8 mouse cellular contexts compared by ENCODE assay signal in genomic region chr2:52756691-52757090, GRCm38 (mm10). TPM values are rescaled to one million over a fixed set of nuclear protein-coding genes. Genes with fewer than 3 reads are reported as not detected.
DNase-seq lines count a peak whose midpoint lies in the region; ATAC-seq and TF ChIP-seq lines count a peak whose summit lies in the region.

No protein-coding gene starts in this region.

- intact Hi-C loops in heart, postnatal 25 days (cut with DNase I): loop anchor here (2.0 kb wide), 2 partner anchors 328 to 366 kb away; no protein-coding TSS in a partner anchor

- H3K4me1 ChIP-seq in thymus, adult 2 months (replicated peaks; ENCODE audit: control insufficient read depth, insufficient read depth, low read length): no peaks in the 10 kb centered on the region
- no peaks in the 10 kb centered on the region for H3K4me1 ChIP-seq in cortical plate, adult 2 months (ENCODE audit: control insufficient read depth, insufficient read depth, low read length)

- no peaks in the 10 kb centered on the region for H3K27me3 ChIP-seq in thymus, adult 2 months (ENCODE audit: control insufficient read depth, insufficient read depth, low read length)

- ATAC-seq in megakaryocyte, adult 5-6 weeks (ENCODE audit: poor library complexity, severe bottlenecking): peak; percentile 80

- WGBS in thymus, adult 2 months: 12% methylated on average over 3 of the region's 3 CpGs

- H3K36me3 ChIP-seq in thymus, adult 2 months (ENCODE audit: control insufficient read depth, insufficient read depth, low read length): no peaks in the 10 kb centered on the region

- DNase-seq in heart, postnatal 4 days: peak; percentile 45
- DNase-seq in heart, postnatal 25 days (ENCODE audit: low spot score): no peak
- DNase-seq in thymus, postnatal 0 days (ENCODE audit: low spot score): peak; percentile 31
- no peak for DNase-seq in thymus, adult 2 months
- no peak for DNase-seq in spleen, adult 18-20 months
- DNase-seq in right cerebral cortex, postnatal 25 days: no peak

- TF ChIP-seq CTCF in thymus, adult 2 months (IDR thresholded peaks at IDR 0.05; ENCODE audit: borderline replicate concordance, control insufficient read depth, extremely low read depth, insufficient read depth, low read length, poor library complexity): no peak
- TF ChIP-seq CTCF in cortical plate, adult 2 months (IDR thresholded peaks at IDR 0.05; ENCODE audit: extremely low read depth, insufficient read depth, low read length): peak; percentile 62; the same call in 1 of the 2 replicates

- no peak overlapping the region for H3K4me3 ChIP-seq in thymus, adult 2 months (ENCODE audit: control insufficient read depth, insufficient read depth, low read length)
- H3K4me3 ChIP-seq in cortical plate, adult 2 months (ENCODE audit: insufficient read depth, low read length): no peak overlapping the region

- no peak for TF ChIP-seq POLR2A in thymus, adult 2 months (IDR thresholded peaks at IDR 0.05; ENCODE audit: control insufficient read depth, extremely low read depth, insufficient read depth, low read length, poor library complexity)
- TF ChIP-seq POLR2A in cortical plate, adult 2 months (IDR thresholded peaks at IDR 0.05; ENCODE audit: extremely low read depth, insufficient read depth, low read length): no peak

- no peak overlapping the region for H3K27ac ChIP-seq in thymus, adult 2 months (ENCODE audit: control insufficient read depth, insufficient read depth, low read length)
- no peak overlapping the region for H3K27ac ChIP-seq in cortical plate, adult 2 months (ENCODE audit: insufficient read depth, low read length)

RNA-seq across cellular contexts. Expression of gene Stam2, which starts 14.6 kb away (rescaled TPM):
- total RNA-seq in heart, postnatal 4 days (2021): 10 to 100 TPM; 31.3 to 32.4 TPM
- total RNA-seq in heart, postnatal 25 days (2021): 10 to 100 TPM; 18.8 to 19.9 TPM
- 25.9 and 26.6 TPM in 2 replicates for polyA plus RNA-seq in thymus, postnatal 0 days (2015; fragmentation: Nextera tagmentation; extraction: Ambion mirVana)
- 10.1 and 10.2 TPM in 2 replicates for polyA plus RNA-seq in thymus, adult 2 months (2012; rRNA removed)
- polyA plus RNA-seq in cortical plate, adult 2 months (2012; rRNA removed): 14.3 and 15.3 TPM in 2 replicates
- 32.3 and 33.2 TPM in 2 replicates for total RNA-seq in megakaryocyte, adult 5-6 weeks (2015)
- 30.8 and 31.8 TPM in 2 replicates for total RNA-seq in megakaryocyte, adult 5-6 weeks (2017)

Comparison
In these comparisons a context has a peak if more than half of its experiments do, and no peak if none do; other contexts are left out.
1. DNase-seq: peak in heart, postnatal 4 days (single experiment) and thymus, postnatal 0 days (single experiment); none in heart, postnatal 25 days (single experiment), thymus, adult 2 months (single experiment), spleen, adult 18-20 months (0 of 2) and right cerebral cortex, postnatal 25 days (single experiment).